Mouse (Mus musculus): Measurements from ENCODE around the gene D5Ertd579e.

The D5Ertd579e gene

GRCm38 (mm10) chr5:36564530-36564929, 131.3 kb downstream of the D5Ertd579e start:
- no peak for DNase-seq

DNA sequence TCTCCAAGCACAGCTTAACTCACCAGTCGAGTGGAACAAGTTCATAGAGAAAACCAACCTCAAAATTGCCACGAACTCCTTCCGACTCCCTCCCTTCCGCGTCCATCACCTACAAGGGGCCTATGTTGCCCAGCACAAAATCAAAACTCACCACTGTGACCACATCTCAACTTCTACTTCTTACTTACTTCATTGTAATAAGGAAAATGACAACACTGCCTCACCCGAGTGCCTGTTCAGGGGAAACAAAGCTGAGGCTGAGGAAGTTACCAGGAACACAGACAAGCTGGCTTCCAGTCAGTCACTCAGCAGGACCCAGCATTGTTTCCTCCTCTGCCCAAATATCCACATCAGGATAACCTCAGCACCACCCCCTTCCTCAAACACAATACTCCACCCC, 132.1 kb downstream of the D5Ertd579e start:
- no peak for DNase-seq

- DNase-seq: no peak
Observed at GRCm38 (mm10) chr5:36562791-36563445, 132.9 kb downstream of the D5Ertd579e start.

DNA sequence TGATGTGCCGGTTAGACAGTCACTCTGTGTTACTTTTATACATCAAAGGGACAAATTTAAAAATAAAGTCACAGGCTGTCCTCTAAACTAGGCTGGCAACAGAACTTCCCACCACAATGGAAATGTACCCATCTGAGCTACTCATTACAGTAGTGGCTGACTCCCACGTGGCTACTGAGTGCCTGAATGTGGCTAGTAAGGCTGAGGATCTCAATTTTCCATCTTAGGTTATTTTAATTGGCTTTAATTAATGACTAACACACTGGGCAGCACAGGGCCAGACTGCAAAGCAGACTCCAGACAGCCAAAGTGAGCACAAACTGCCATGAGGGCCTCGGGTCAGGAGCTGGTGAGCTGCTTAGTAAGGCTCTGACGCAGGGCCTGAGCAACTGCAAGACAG, 134.3 kb downstream of the D5Ertd579e start:
- DNase-seq: peak; percentile 66

GRCm38 (mm10) chr5:36560490-36560889, 135.3 kb downstream of the D5Ertd579e start:
- no peak for DNase-seq

DNA sequence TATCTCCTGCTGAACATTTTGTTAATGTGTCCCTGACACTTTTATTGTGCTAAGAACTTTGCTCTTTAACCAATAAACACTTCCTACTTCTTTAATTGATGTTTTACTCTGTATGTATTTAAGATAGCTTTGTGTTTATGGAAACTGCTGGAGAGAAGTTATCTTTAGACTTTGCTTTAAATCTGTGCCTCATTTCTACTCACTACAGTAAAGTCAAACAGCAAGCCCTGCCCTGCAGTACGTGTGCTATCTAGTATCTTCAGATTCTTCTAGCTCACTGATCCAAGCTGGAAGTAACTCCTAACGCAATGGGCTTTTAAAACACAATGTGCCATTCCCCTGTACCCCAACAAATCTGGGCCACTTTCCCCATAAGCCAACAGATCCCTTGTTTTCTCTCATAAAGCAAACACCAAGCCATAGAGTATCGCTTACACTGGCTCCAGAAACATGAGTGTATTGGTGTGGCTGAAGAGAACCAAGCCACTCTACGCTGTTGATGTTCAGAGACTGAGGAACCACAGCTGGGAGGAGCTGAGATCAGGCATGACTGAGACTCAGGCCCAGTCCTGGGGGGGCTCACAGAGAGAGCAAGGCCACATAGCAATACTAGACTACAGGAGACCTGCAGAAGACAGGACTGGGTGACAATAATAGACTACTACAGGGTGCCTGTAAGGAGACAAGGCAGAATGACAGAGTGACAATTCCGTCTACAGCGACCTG, 136.2 kb downstream of the D5Ertd579e start:
- DNase-seq: no peak

GRCm38 (mm10) chr5:36559106-36559505, 136.7 kb downstream of the D5Ertd579e start:
- DNase-seq: no peak

- no peak for DNase-seq
Observed at GRCm38 (mm10) chr5:36558526-36558925, 137.3 kb downstream of the D5Ertd579e start.

DNA sequence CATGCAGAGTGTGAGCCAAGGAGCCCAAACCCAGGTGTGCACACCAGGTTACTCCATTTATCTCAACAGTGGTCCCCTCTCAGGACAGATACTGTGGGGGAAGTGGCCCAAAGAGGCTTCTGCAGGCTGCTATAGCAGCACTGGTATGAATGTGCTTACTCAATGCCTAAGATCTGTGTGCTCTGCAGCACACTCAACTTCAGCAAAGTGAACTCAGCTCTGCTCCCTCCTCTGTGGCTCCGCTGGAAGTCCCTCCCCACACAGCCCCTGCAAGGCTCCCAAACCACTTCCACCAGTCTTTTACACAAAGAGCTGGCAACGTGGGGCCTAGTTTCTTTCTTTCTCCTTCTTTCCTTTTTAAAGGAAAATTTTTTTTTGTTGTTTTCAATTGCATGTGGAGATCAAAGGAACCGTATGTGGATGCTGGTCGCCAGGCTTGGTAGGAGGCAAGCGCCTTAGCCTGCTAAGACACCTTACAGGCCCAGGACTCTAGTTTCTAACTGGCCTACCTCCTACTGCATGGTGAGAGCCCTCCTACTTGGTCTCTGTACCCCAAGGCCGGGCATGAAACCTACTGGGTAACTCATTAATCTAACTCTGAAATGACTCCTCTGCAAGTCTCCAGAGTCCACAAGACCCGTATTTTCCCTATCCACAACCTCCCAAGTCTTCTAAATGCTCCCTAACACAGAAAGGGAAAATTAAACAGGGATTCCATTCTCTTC, 138.1 kb downstream of the D5Ertd579e start:
- peak; percentile 58 for DNase-seq

DNA sequence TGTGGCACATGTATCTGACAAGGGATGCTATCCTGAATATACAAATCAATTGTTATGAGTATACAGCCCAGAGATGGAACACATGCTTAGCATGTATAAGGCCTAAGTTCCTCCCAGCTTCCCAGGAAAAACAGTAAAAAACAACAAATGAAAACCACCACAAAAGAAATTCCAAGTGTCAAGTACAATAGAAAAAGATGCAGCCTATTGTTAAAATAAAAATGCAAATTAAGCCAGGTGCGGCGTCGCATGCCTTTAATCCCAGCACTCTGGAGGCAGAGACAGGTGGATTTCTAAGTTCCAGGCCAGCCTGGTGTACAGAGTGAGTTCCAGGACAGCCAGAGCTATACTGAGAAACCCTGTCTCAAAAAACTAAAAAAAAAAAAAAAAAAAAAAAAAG, 138.9 kb downstream of the D5Ertd579e start:
- no peak for DNase-seq

GRCm38 (mm10) chr5:36556289-36556688, 139.5 kb downstream of the D5Ertd579e start:
- no peak for DNase-seq

GRCm38 (mm10) chr5:36554496-36554895, 141.3 kb downstream of the D5Ertd579e start:
- DNase-seq: no peak

DNA sequence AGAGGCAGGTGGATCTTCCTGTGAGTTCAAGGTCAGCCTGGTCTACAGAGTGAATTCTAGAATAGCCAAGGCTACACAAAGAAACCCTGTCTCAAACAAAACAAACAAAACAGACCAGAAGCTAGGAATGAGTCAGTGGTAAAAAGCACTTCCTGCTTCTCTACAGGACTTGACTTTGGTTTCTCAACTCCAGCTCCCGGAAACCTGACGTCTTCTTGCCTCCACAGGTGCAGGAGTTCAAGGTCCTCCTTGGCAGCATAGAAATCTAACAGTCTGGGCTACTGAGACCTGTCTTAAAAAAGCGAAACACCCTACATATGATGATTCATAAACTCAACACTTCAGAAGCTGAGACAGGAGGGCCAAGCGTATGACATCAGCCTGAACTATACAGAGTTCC, 141.9 kb downstream of the D5Ertd579e start:
- no peak for DNase-seq

GRCm38 (mm10) chr5:36553056-36553606, 142.7 kb downstream of the D5Ertd579e start:
- no peak for DNase-seq

GRCm38 (mm10) chr5:36552391-36552790, 143.4 kb downstream of the D5Ertd579e start:
- no peak for DNase-seq
